Mouse (Mus musculus) midbrain, embryonic 13.5 days (tissue): ENCODE data around the gene Batf3. TPM values are rescaled to one million over a fixed set of nuclear protein-coding genes. Genes with fewer than 3 reads are reported as not detected.

Experiments
- ATAC-seq: fragments of 200-750 bp; cut with Nextera tagmentation; 2 replicates; pipeline ENCODE4 v1.8.0; 2017; ENCODE audit warnings: mild to moderate bottlenecking, moderate TSS enrichment, moderate library complexity
- H3K27ac ChIP-seq: fragments of 300-500 bp; sonication (generic); 2 replicates; pipeline ENCODE4 v1.5.1; 2015; ENCODE audit warnings: inconsistent platforms, mild to moderate bottlenecking, moderate library complexity
- H3K27me3 ChIP-seq: fragments of 300-500 bp; sonication (generic); 2 replicates; pipeline ENCODE4 v1.6.1; 2015; ENCODE audit warnings: mild to moderate bottlenecking, inconsistent platforms
- H3K36me3 ChIP-seq: fragments of 300-500 bp; sonication (generic); 2 replicates; pipeline ENCODE4 v1.6.1; 2015; ENCODE audit warnings: mild to moderate bottlenecking, inconsistent platforms
- H3K4me1 ChIP-seq: fragments of 300-500 bp; sonication (generic); replicated peaks from 2 replicates; pipeline ENCODE4 v1.6.1; 2015; ENCODE audit warnings: inconsistent platforms
- H3K4me2 ChIP-seq: fragments of 300-500 bp; sonication (generic); replicated peaks from 2 replicates; pipeline ENCODE4 v1.6.1; 2015; ENCODE audit warnings: moderate library complexity, mild to moderate bottlenecking, inconsistent platforms
- H3K4me3 ChIP-seq: fragments of 300-500 bp; sonication (generic); replicated peaks from 2 replicates; pipeline ENCODE4 v1.5.1; 2015; ENCODE audit warnings: mild to moderate bottlenecking, inconsistent platforms
- H3K9ac ChIP-seq: fragments of 300-500 bp; sonication (generic); replicated peaks from 2 replicates; pipeline ENCODE4 v1.6.1; 2015; ENCODE audit warnings: mild to moderate bottlenecking, inconsistent platforms
- H3K9me3 ChIP-seq: fragments of 300-500 bp; sonication (generic); 2 replicates; pipeline ENCODE4 v1.6.1; 2016; ENCODE audit warnings: mild to moderate bottlenecking, inconsistent platforms
- WGBS: fragments of 180-500 bp; shearing (Covaris S2); methylation state at CpG from one replicate; pipeline ENCODE4 v1.1.7; 2015; 5-methylcytosine and 5-hydroxymethylcytosine counted together
- polyA plus RNA-seq: library from polyadenylated mRNA; unstranded; fragments of >200 nt; fragmentation: Nextera tagmentation; extraction: Ambion mirVana; gene quantifications from 2 replicates; pipeline ENCODE4 v1.2.1, GENCODE M21; 2015

Batf3 gene
- polyA plus RNA-seq, 1 experiment from 2014 or later: 1.3 TPM

GRCm38 (mm10) chr1:191089355-191089754 is 8.3 kb upstream of the Batf3 start:
- H3K4me2 ChIP-seq: no peak overlapping the region
- H3K9me3 ChIP-seq: no peaks in the 10 kb centered on the region
- no peak for ATAC-seq
- H3K27me3 ChIP-seq: no peaks in the 10 kb centered on the region
- H3K4me1 ChIP-seq: no peaks in the 10 kb centered on the region
- no peaks in the 10 kb centered on the region for H3K36me3 ChIP-seq
- H3K27ac ChIP-seq: no peak overlapping the region
- H3K9ac ChIP-seq: no peak overlapping the region
- 78% methylated on average over 6 of the region's 6 CpGs for WGBS
- no peak overlapping the region for H3K4me3 ChIP-seq

- Histone ChIP-seq H3K36me3 (no peaks in the 10 kb centered on the region), H3K9ac (no peak overlapping the region), H3K27ac (no peak overlapping the region), H3K27me3 (peaks cover 11% of the 10 kb centered on the region), H3K4me2 (no peak overlapping the region), H3K9me3 (no peaks in the 10 kb centered on the region), H3K4me3 (no peak overlapping the region), H3K4me1 (no peaks in the 10 kb centered on the region)
- WGBS: 87% methylated on average over 8 of the region's 8 CpGs
- no peak for ATAC-seq
Measured at GRCm38 (mm10) chr1:191092050-191092449, 5.6 kb upstream of the Batf3 start.

- H3K4me1 ChIP-seq: peaks cover 10% of the 10 kb centered on the region
- 86% methylated on average over 5 of the region's 5 CpGs for WGBS
Measured at GRCm38 (mm10) chr1:191093578-191093977, 4.1 kb upstream of the Batf3 start.

GRCm38 (mm10) chr1:191095019-191095418 is 2.6 kb upstream of the Batf3 start:
- Histone ChIP-seq H3K9me3 (no peaks in the 10 kb centered on the region), H3K4me3 (no peak overlapping the region), H3K27ac (no peak overlapping the region), H3K36me3 (no peaks in the 10 kb centered on the region), H3K9ac (no peak overlapping the region), H3K4me2 (no peak overlapping the region), H3K4me1 (peaks cover 12% of the 10 kb centered on the region), H3K27me3 (peaks cover 37% of the 10 kb centered on the region)
- whole genome bisulfite sequencing: 71% methylated on average over 9 of the region's 9 CpGs
- no peak for ATAC-seq

More at GRCm38 (mm10) chr1:191093578-191093977, 4.1 kb upstream of the Batf3 start:
- Histone ChIP-seq H3K4me3 (no peak overlapping the region), H3K9me3 (no peaks in the 10 kb centered on the region), H3K9ac (no peak overlapping the region), H3K36me3 (no peaks in the 10 kb centered on the region), H3K4me2 (no peak overlapping the region), H3K27ac (no peak overlapping the region), H3K27me3 (peaks cover 23% of the 10 kb centered on the region)
- ATAC-seq: no peak

- no peak for ATAC-seq
- H3K36me3 ChIP-seq: no peaks in the 10 kb centered on the region
- H3K27ac ChIP-seq: no peak overlapping the region
- no peak overlapping the region for H3K9ac ChIP-seq
- H3K9me3 ChIP-seq: no peaks in the 10 kb centered on the region; the same call in 1 of the 2 replicates
- peak overlapping the region; percentile 51 for H3K4me3 ChIP-seq
- peaks cover 43% of the 10 kb centered on the region for H3K27me3 ChIP-seq
- 57% methylated on average over 14 of the region's 14 CpGs for WGBS
- H3K4me1 ChIP-seq: peaks cover 12% of the 10 kb centered on the region
- H3K4me2 ChIP-seq: peak overlapping the region; percentile 88
Measured at GRCm38 (mm10) chr1:191096871-191097681, 571 bp upstream of the Batf3 start.

GRCm38 (mm10) chr1:191099114-191099513 is 1.5 kb downstream of the Batf3 start:
- Histone ChIP-seq H3K27ac (no peak overlapping the region), H3K36me3 (no peaks in the 10 kb centered on the region), H3K4me2 (peak overlapping the region; percentile 88; the same call in 1 of the 2 replicates), H3K9me3 (no peaks in the 10 kb centered on the region; the same call in 1 of the 2 replicates), H3K27me3 (peaks cover 43% of the 10 kb centered on the region), H3K4me1 (peaks cover 12% of the 10 kb centered on the region), H3K9ac (no peak overlapping the region), H3K4me3 (peak overlapping the region; percentile 51; the same call in 1 of the 2 replicates)
- 40% methylated on average over 5 of the region's 5 CpGs for WGBS
- no peak for ATAC-seq

GRCm38 (mm10) chr1:191099772-191100291 is 2.2 kb downstream of the Batf3 start:
- WGBS: 77% methylated on average over 5 of the region's 5 CpGs
- Histone ChIP-seq H3K9ac (no peak overlapping the region), H3K4me2 (no peak overlapping the region), H3K27me3 (peaks cover 43% of the 10 kb centered on the region), H3K4me1 (peaks cover 12% of the 10 kb centered on the region), H3K36me3 (no peaks in the 10 kb centered on the region), H3K27ac (no peak overlapping the region), H3K4me3 (no peak overlapping the region), H3K9me3 (no peaks in the 10 kb centered on the region; the same call in 1 of the 2 replicates)
- no peak for ATAC-seq

- H3K9me3 ChIP-seq: no peaks in the 10 kb centered on the region; the same call in 1 of the 2 replicates
- ATAC-seq: no peak
- no peaks in the 10 kb centered on the region for H3K36me3 ChIP-seq
Measured at GRCm38 (mm10) chr1:191102730-191103370, 5.2 kb downstream of the Batf3 start.

GRCm38 (mm10) chr1:191105246-191105645 is 7.6 kb downstream of the Batf3 start:
- H3K27ac ChIP-seq: no peak overlapping the region
- no peak overlapping the region for H3K9ac ChIP-seq
- 88% methylated on average over 9 of the region's 9 CpGs for WGBS
- peaks cover 4% of the 10 kb centered on the region; the same call in 1 of the 2 replicates for H3K27me3 ChIP-seq
- H3K9me3 ChIP-seq: no peaks in the 10 kb centered on the region; the same call in 1 of the 2 replicates
- ATAC-seq: no peak
- H3K4me2 ChIP-seq: no peak overlapping the region
- no peak overlapping the region for H3K4me3 ChIP-seq
- no peaks in the 10 kb centered on the region for H3K36me3 ChIP-seq
- H3K4me1 ChIP-seq: no peaks in the 10 kb centered on the region

More at GRCm38 (mm10) chr1:191102730-191103370, 5.2 kb downstream of the Batf3 start:
- 87% methylated on average over 15 of the region's 15 CpGs for WGBS
- Histone ChIP-seq H3K27me3 (peaks cover 24% of the 10 kb centered on the region), H3K27ac (no peak overlapping the region), H3K4me1 (peaks cover 7% of the 10 kb centered on the region), H3K4me2 (no peak overlapping the region), H3K4me3 (no peak overlapping the region), H3K9ac (no peak overlapping the region)

GRCm38 (mm10) chr1:191107306-191107705 is 9.7 kb downstream of the Batf3 start:
- Histone ChIP-seq H3K4me2 (no peak overlapping the region), H3K27ac (no peak overlapping the region), H3K9me3 (no peaks in the 10 kb centered on the region), H3K9ac (no peak overlapping the region), H3K27me3 (no peaks in the 10 kb centered on the region), H3K4me1 (no peaks in the 10 kb centered on the region), H3K4me3 (no peak overlapping the region), H3K36me3 (no peaks in the 10 kb centered on the region)
- WGBS: 75% methylated on average over 10 of the region's 10 CpGs
- no peak for ATAC-seq

GRCm38 (mm10) chr1:191109907-191110306 is 12.3 kb downstream of the Batf3 start:
- no peak overlapping the region for H3K4me3 ChIP-seq
- ATAC-seq: no peak
- 93% methylated on average over 9 of the region's 9 CpGs for WGBS
- no peaks in the 10 kb centered on the region for H3K9me3 ChIP-seq
- H3K36me3 ChIP-seq: no peaks in the 10 kb centered on the region
- no peak overlapping the region for H3K4me2 ChIP-seq
- H3K27me3 ChIP-seq: no peaks in the 10 kb centered on the region
- no peak overlapping the region for H3K9ac ChIP-seq
- H3K27ac ChIP-seq: no peak overlapping the region
- H3K4me1 ChIP-seq: no peaks in the 10 kb centered on the region

- no peaks in the 10 kb centered on the region for H3K9me3 ChIP-seq
- no peaks in the 10 kb centered on the region for H3K36me3 ChIP-seq
- no peak overlapping the region for H3K4me2 ChIP-seq
- no peaks in the 10 kb centered on the region for H3K4me1 ChIP-seq
- H3K4me3 ChIP-seq: no peak overlapping the region
- no peak for ATAC-seq
- WGBS: 65% methylated on average over 8 of the region's 8 CpGs
- no peak overlapping the region for H3K9ac ChIP-seq
- H3K27me3 ChIP-seq: no peaks in the 10 kb centered on the region
- no peak overlapping the region for H3K27ac ChIP-seq
Measured at GRCm38 (mm10) chr1:191111146-191111545, 13.5 kb downstream of the Batf3 start.
